Comparison of ENCODE assay signal across 8 mouse cellular contexts in the genomic region with DNA sequence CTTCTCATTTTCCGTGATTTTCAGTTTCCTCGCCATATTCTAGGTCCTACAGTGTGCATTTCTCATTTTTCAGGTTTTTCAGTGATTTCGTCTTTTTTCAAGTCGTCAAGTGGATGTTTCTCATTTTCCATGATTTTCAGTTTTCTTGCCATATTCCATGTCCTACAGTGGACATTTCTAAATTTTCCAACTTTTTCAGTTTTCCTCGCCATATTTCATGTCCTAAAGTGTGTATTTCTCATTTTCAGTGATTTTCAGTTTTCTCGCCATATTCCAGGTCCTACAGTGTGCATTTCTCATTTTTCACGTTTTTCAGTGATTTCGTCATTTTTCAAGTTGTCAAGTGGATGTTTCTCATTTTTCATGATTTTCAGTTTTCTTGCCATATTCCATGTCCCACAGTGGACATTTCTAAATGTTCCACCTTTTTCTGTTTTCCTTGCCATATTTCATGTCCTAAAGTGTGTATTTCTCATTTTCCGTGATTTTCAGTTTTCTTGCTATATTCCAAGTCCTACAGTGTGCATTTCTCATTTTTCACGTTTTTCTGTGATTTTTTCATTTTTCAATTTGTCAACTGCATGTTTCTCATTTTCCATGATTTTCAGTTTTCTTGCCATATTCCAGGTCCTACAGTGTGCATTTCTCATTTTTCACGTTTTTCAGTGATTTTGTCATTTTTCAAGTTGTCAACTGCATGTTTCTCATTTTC. TPM values are rescaled to one million over a fixed set of nuclear protein-coding genes. Genes with fewer than 3 reads are reported as not detected.
DNase-seq lines count a peak whose midpoint lies in the region; ATAC-seq lines count a peak whose summit lies in the region.
"Not testable (repeated sequence)": the region's sequence is repeated elsewhere in the genome, so short reads cannot be mapped to it uniquely, and the experiment has no call there.

No protein-coding gene starts in this region.

- H3K27me3 ChIP-seq in embryonic facial prominence, embryonic 13.5 days; intestine, embryonic 16.5 days (replicated peaks; ENCODE audit: control insufficient read depth, insufficient read depth, low read length): not testable (repeated sequence)

- intact Hi-C loops in left cerebral cortex, postnatal 10 days (cut with DNase I): not testable (repeated sequence)

- H3K4me2 ChIP-seq in embryonic facial prominence, embryonic 13.5 days; intestine, embryonic 16.5 days (ENCODE audit: low read depth, low read length): not testable (repeated sequence)

- WGBS in embryonic facial prominence, embryonic 13.5 days: 72% methylated on average over 9 of the region's 11 CpGs
- WGBS in intestine, embryonic 16.5 days: 55% methylated on average over 8 of the region's 11 CpGs

- not testable (repeated sequence) for H3K4me1 ChIP-seq in embryonic facial prominence, embryonic 13.5 days; intestine, embryonic 16.5 days (ENCODE audit: control insufficient read depth, insufficient read depth, low read length)

- not testable (repeated sequence) for H3K9ac ChIP-seq in embryonic facial prominence, embryonic 13.5 days; intestine, embryonic 16.5 days (ENCODE audit: low read depth, low read length)

- not testable (repeated sequence) for H3K9me3 ChIP-seq in embryonic facial prominence, embryonic 13.5 days; intestine, embryonic 16.5 days (ENCODE audit: control insufficient read depth, low read length)

- not testable (repeated sequence) for H3K4me3 ChIP-seq in embryonic facial prominence, embryonic 13.5 days; intestine, embryonic 16.5 days (ENCODE audit: low read length)

- peak; percentile 87 for ATAC-seq in embryonic facial prominence, embryonic 13.5 days (ENCODE audit: insufficient number of reproducible peaks, insufficient read depth, low FRiP score, low TSS enrichment, low read depth)
- peak; percentile 86 for ATAC-seq in intestine, embryonic 16.5 days
- peak; percentile 37; the same call in 1 of the 2 replicates for ATAC-seq in megakaryocyte progenitor cell, adult 5-6 weeks (replicated peaks; ENCODE audit: poor library complexity)

- not testable (repeated sequence) for H3K27ac ChIP-seq in embryonic facial prominence, embryonic 13.5 days; intestine, embryonic 16.5 days (ENCODE audit: low read length)

- DNase-seq in adrenal gland, adult 8-10 months: peak; percentile 97
- peak; percentile 98 for DNase-seq in heart, adult 11 months
- peak; percentile 87 to 100 for DNase-seq in left cerebral cortex, postnatal 10 days (ENCODE audit: extremely low spot score in 1 of 2, low spot score in 2 of 2)
- peak; percentile 24 for DNase-seq in right cerebral cortex, postnatal 14 days
- DNase-seq in yolk sac, embryonic 10.5 days (ENCODE audit: low spot score): peak; percentile 30

- H3K36me3 ChIP-seq in embryonic facial prominence, embryonic 13.5 days; intestine, embryonic 16.5 days (ENCODE audit: control insufficient read depth, insufficient read depth, low read length): not testable (repeated sequence)

RNA-seq across cellular contexts. Expression of a gene that starts 1.0 kb away (rescaled TPM):
- total RNA-seq in adrenal gland, adult 8-10 months (2022): under 1 TPM in 1 of 4 experiments, not detected in 3; 0.59 TPM
- polyA plus RNA-seq in embryonic facial prominence, embryonic 13.5 days (2015; fragmentation: Nextera tagmentation; extraction: Ambion mirVana): not detected in 2 replicates
- polyA plus RNA-seq in intestine, embryonic 16.5 days (2015; fragmentation: Nextera tagmentation; extraction: Ambion mirVana): not detected in 2 replicates
- not detected for total RNA-seq in left cerebral cortex, postnatal 10 days (2021)
- total RNA-seq in megakaryocyte progenitor cell, adult 5-6 weeks (2015): not detected in 2 replicates
- not detected in 2 replicates for total RNA-seq in megakaryocyte progenitor cell, adult 5-6 weeks (2017)

RNA-seq across cellular contexts. Expression of a gene that starts 1.4 kb away (rescaled TPM):
- total RNA-seq in adrenal gland, adult 8-10 months (2022): not detected
- not detected in 2 replicates for polyA plus RNA-seq in embryonic facial prominence, embryonic 13.5 days (2015; fragmentation: Nextera tagmentation; extraction: Ambion mirVana)
- polyA plus RNA-seq in intestine, embryonic 16.5 days (2015; fragmentation: Nextera tagmentation; extraction: Ambion mirVana): not detected in 2 replicates
- not detected for total RNA-seq in left cerebral cortex, postnatal 10 days (2021)
- total RNA-seq in megakaryocyte progenitor cell, adult 5-6 weeks (2015): not detected in 2 replicates
- total RNA-seq in megakaryocyte progenitor cell, adult 5-6 weeks (2017): not detected in 2 replicates

RNA-seq across cellular contexts. Expression of a gene that starts 10.8 kb away (rescaled TPM):
- total RNA-seq in adrenal gland, adult 8-10 months (2022): 1 to 10 TPM in 1 of 4 experiments, not detected in 3; 1.3 TPM
- not detected in 2 replicates for polyA plus RNA-seq in embryonic facial prominence, embryonic 13.5 days (2015; fragmentation: Nextera tagmentation; extraction: Ambion mirVana)
- polyA plus RNA-seq in intestine, embryonic 16.5 days (2015; fragmentation: Nextera tagmentation; extraction: Ambion mirVana): not detected in 2 replicates
- 1 to 10 TPM in 1 of 2 experiments, not detected in 1; 1.4 TPM for total RNA-seq in left cerebral cortex, postnatal 10 days (2021)
- not detected in 2 replicates for total RNA-seq in megakaryocyte progenitor cell, adult 5-6 weeks (2015)
- total RNA-seq in megakaryocyte progenitor cell, adult 5-6 weeks (2017): 1.0 TPM in 1 of 2 replicates, not detected in the other

RNA-seq across cellular contexts. Expression of a gene that starts 13.3 kb away (rescaled TPM):
- total RNA-seq in adrenal gland, adult 8-10 months (2022): not detected
- polyA plus RNA-seq in embryonic facial prominence, embryonic 13.5 days (2015; fragmentation: Nextera tagmentation; extraction: Ambion mirVana): not detected in 2 replicates
- polyA plus RNA-seq in intestine, embryonic 16.5 days (2015; fragmentation: Nextera tagmentation; extraction: Ambion mirVana): not detected in 2 replicates
- total RNA-seq in left cerebral cortex, postnatal 10 days (2021): not detected
- total RNA-seq in megakaryocyte progenitor cell, adult 5-6 weeks (2015): not detected in 2 replicates
- not detected in 2 replicates for total RNA-seq in megakaryocyte progenitor cell, adult 5-6 weeks (2017)

RNA-seq across cellular contexts. Expression of a gene that starts 15.1 kb away (rescaled TPM):
- total RNA-seq in adrenal gland, adult 8-10 months (2022): under 1 TPM; 0.59 to 0.92 (median 0.78) TPM
- polyA plus RNA-seq in embryonic facial prominence, embryonic 13.5 days (2015; fragmentation: Nextera tagmentation; extraction: Ambion mirVana): not detected in 2 replicates
- polyA plus RNA-seq in intestine, embryonic 16.5 days (2015; fragmentation: Nextera tagmentation; extraction: Ambion mirVana): not detected in 2 replicates
- not detected for total RNA-seq in left cerebral cortex, postnatal 10 days (2021)
- not detected in 2 replicates for total RNA-seq in megakaryocyte progenitor cell, adult 5-6 weeks (2015)
- 0.91 and 1.0 TPM in 2 replicates for total RNA-seq in megakaryocyte progenitor cell, adult 5-6 weeks (2017)

Comparison
In these comparisons a context has a peak if more than half of its experiments do, and no peak if none do; other contexts are left out.
1. DNase-seq: peak in every context shown above with its lines; median percentile 98 in heart, adult 11 months; 97 in adrenal gland, adult 8-10 months; 94 in left cerebral cortex, postnatal 10 days; 30 in yolk sac, embryonic 10.5 days; 24 in right cerebral cortex, postnatal 14 days.
2. ATAC-seq: peak in every context shown above with its lines; median percentile 87 in embryonic facial prominence, embryonic 13.5 days; 86 in intestine, embryonic 16.5 days; 37 in megakaryocyte progenitor cell, adult 5-6 weeks.